Mouse (Mus musculus) testis, adult 2 months (tissue): Measurements from ENCODE around the gene Fnbp1l.

Source experiments
- CTCF ChIP-seq: fragments of 200-500 bp; IDR thresholded peaks from 2 replicates; pipeline ENCODE4 v1.5.1; 2012; ENCODE audit warnings: low read depth, mild to moderate bottlenecking, inconsistent platforms, low read length, moderate library complexity; ENCODE audit not compliant: control insufficient read depth, insufficient read depth, insufficient replicate concordance
- POLR2A ChIP-seq: fragments of 200-500 bp; IDR thresholded peaks from 2 replicates; pipeline ENCODE4 v1.6.1; 2012; ENCODE audit warnings: low read depth, mild to moderate bottlenecking, inconsistent platforms, low read length, moderate library complexity; ENCODE audit not compliant: control insufficient read depth

GRCm38 (mm10) chr3:122510240-122510750 lies 109.2 kb downstream of the Fnbp1l start:
- TF ChIP-seq CTCF (no peak), POLR2A (no peak)
